Mouse (Mus musculus) kidney, adult 8-10 months (tissue): ENCODE data around the gene Cpeb3.
A peak's percentile ranks its signal among the peaks of the same experiment; 100 is the strongest.
"Not testable (repeated sequence)": the region's sequence is repeated elsewhere in the genome, so short reads cannot be mapped to it uniquely, and the experiment has no call there.

ENCODE experiments used
- DNase-seq, 2 experiments: peaks; one replicate each; pipeline ENCODE4 v3.0.0; 2022

Gene Cpeb3

GRCm38 (mm10) chr19:37145846-37146245, 62.6 kb downstream of the Cpeb3 start:
- no peak for DNase-seq

- no peak for DNase-seq
Measured at GRCm38 (mm10) chr19:37145401-37145800, 63.0 kb downstream of the Cpeb3 start.

GRCm38 (mm10) chr19:37141623-37142022, 66.8 kb downstream of the Cpeb3 start:
- no peak for DNase-seq

DNA sequence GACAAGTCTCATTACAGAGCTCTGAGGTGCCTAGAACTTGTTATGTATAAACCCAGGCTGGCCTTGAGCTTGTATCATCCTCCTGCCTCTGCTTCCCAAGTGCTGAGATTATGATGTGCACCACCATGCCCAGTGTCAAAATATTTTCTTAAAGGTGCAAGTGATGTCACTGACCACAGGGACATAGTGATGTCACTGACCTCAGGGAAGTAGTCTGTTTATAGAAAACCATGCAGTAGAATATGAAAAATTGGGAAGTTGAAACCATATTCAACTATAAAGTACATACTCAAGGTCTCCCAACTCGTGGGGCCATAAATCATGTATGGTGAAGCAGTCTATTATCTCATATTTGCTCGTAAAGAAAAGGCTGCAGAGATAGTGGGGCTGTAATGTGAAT, 71.3 kb downstream of the Cpeb3 start:
- no peak for DNase-seq

GRCm38 (mm10) chr19:37135459-37135858, 72.9 kb downstream of the Cpeb3 start:
- not testable (repeated sequence) for DNase-seq

- no peak for DNase-seq
Measured at GRCm38 (mm10) chr19:37133666-37134065, 74.7 kb downstream of the Cpeb3 start.

GRCm38 (mm10) chr19:37131660-37132059, 76.7 kb downstream of the Cpeb3 start:
- no peak for DNase-seq

DNA sequence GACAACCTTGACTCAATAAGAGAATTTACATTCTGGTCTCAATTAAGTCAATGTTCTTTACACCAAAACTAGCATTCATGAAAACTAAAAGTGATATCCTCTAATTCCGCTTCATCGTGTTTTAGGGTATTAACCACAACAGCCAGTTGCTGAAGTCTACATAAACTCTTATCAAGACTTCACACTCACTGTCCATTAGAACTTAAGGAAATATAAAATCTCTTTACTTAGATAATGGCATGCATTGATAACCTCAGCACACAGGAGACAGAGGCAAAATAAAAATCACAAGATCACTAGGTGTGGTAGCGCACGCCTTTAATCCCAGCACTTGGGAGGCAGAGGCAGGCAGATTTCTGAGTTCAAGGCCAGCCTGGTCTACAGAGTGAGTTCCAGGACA, 79.9 kb downstream of the Cpeb3 start:
- no peak for DNase-seq

GRCm38 (mm10) chr19:37127018-37127567, 81.3 kb downstream of the Cpeb3 start:
- DNase-seq = no peak

DNA sequence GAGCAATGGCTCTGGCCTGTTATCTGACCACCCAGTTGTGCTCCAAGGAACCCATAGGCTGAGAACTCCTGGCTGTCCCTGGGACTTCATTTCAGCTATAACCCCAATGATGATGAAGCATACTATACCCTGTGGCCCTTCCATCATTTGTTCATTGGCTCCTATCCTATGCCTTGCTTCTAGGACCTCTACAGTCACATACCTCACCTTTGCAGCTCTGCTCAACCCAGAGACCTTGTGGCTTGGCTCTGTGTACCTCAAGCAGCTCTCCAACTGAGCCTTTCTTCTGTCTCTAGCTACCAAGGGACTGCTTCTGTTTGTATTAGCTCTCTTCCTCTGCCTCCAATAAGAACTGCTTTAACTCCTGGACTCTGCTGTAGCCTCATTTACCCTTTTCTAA, 83.4 kb downstream of the Cpeb3 start:
- DNase-seq = no peak

DNA sequence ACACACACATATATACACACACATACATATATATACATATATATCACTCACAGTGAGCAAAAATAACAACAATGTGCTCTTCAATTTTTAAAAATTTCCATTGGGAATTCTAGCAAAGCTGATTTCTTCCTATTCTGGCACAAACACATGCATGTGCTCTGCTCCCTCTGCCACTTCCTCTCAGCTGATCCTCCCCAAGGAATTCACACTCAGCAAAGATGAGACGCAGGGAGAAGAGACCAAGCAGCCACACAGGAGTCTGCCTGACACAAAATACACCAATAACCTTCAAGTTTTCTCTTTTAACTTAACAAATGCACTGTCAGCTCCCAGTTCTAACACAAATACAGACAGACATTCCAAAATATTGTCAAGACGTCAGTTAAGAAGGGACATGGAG, 89.1 kb downstream of the Cpeb3 start:
- no peak for DNase-seq

DNA sequence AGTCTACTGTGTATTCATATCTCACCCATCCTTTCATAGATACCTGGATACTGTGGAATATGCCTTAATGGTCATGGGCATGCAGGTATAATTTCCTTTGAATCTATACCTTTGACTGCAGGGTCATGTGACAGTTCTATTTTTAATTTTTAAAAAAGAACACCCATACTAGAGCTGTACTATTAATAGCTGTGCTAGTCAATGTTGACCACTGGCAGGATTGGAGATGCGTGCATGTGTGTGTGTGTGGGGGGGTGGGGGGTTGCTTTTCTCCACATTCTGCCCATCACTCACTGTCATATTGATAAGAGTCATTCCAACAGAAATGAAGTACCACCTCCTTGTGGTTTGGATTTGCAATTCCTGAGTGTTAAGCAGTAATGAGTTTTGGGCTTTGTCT, 92.6 kb downstream of the Cpeb3 start:
- no peak for DNase-seq

GRCm38 (mm10) chr19:37115374-37115773, 93.0 kb downstream of the Cpeb3 start:
- DNase-seq = no peak

GRCm38 (mm10) chr19:37111831-37112230, 96.6 kb downstream of the Cpeb3 start:
- peak in 1 of 2 experiments; percentile 50 for DNase-seq

DNA sequence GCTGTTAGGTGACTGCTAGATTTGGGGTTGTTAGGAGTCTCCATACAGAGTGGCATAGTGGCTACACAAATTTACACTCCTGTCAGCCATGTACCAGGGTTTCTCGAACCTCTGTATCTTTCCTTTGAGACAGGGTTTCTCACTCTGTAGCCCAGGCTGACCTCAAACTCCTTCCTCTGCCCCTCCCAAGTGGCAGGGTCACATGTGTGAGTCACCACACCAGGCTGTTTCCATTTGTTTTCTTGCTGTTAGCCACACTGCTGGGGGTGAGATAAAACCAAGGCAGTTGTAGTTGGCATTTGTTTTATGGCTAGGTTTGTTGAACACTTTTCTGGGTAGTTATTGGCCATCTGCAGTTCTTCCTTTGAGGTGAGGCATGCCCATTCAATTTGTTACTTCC, 97.9 kb downstream of the Cpeb3 start:
- DNase-seq = no peak

DNA sequence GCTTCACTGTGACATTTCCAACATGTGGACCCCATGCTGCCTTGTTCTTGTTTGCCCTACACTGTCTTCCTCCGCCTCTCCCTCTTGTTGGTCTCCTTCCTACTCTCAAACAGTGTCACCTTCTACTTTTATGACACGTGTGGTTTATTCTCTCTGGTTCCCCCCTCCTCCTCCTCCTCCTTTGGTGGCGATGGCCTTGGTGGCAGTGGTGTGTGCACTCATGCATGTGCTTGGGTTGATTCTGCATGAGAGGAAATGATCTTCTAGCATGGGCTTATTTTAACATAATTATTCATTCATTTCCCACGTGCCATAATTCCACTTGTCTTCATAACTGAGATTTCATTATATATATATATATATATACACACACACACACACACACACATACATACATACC, 98.5 kb downstream of the Cpeb3 start:
- DNase-seq = no peak

DNA sequence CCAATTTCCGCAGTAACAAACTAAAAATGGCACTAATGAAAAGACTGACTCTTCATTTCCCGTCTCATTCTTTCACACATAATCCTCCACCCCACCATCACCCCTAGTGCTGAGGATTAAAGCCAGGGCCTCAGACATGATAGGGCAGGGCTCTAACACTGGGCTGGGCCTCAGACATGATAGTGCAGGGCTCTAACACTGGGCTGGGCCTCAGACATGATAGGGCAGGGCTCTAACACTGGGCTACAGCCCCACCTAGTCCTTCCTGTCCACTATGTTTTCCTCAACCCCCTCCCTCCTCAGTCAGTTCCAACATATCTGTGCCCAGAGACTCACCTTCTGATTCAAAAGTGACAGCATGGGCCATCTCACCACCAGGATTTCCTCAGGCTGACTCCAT, 107.7 kb downstream of the Cpeb3 start:
- no peak for DNase-seq

GRCm38 (mm10) chr19:37095666-37096330, 112.6 kb downstream of the Cpeb3 start:
- no peak for DNase-seq

DNA sequence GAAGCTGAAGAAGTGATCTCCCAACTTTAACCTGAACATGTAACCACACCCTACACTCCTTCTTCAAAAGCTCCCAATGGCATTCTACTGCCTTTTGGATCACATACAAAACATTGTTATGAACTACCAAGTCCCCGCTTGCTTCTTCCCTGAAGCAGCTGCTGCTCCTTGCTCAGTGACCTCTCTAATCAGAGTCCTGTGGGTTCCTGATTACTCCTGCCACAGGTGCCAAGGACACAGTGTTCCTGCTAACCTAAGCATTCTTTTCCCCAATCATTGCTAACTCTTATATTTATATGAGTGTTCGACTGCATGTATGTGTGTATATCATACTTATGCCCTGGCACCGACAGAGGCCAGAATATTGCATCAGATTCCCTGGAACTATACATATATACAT, 115.2 kb downstream of the Cpeb3 start:
- DNase-seq = peak in 1 of 2 experiments; percentile 30

DNA sequence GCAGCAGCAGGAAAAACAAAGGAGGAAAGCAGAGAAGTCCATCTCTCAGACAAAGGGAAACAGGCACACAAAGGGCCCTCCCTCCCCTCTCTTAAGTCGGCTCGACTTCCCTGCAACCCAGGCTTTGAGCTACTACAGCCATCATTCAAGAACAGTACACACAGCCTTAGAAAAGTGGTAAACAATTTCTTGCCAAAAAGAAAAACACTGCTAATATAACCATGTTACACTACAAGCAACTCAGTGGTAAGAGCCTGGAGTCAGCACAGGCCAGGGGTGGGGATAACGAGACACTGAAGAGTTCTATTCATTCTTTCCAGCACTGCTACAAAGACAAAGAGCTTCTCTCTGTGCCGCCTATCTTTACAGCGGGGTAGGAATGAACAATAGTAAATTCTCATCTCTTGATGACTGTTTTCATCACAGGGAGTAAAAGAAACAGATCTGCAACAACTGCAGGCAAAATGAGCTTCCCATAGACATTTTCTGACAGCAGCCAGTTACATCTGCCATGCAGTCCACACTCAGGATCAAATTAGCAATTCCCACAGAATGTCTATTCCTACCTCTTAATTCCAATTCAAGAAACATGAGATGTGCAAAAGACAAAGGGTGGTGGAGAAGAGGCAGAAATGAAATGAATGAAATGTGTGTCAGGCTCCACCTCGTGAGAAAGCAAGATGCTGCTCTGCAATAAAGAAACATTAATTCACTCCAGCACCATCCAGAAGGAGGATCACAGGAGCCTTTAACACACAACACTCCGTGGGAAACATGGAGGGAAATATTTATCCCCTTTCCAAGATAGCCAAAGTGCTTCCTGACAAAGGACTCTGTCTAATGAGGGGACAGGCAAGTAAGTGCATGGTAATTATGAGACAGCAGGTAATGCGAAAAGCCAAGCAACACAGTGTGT, 118.0 kb downstream of the Cpeb3 start:
- no peak for DNase-seq

- no peak for DNase-seq
Measured at GRCm38 (mm10) chr19:37088043-37088748, 120.2 kb downstream of the Cpeb3 start.

- no peak for DNase-seq
Measured at GRCm38 (mm10) chr19:37084546-37084945, 123.9 kb downstream of the Cpeb3 start.

DNA sequence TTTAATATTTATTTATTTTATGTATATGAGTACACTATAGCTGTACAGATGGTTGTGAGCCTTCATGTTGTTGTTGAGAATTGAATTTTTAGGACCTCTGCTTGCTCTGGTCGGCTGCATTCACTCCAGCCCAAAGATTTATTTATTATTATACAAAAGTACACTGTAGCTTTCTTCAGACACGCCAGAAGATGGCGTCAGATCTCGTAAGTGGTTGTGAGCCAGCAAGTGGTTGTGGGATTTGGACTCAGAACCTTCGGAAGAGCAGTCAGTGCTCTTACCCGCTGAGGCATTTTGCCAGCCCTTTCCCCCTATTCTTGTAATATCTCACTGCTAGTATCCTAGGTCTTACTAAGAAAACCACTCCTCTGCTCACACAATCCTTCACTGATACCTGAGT, 126.9 kb downstream of the Cpeb3 start:
- DNase-seq = no peak
